Mouse (Mus musculus) CH12.LX (cell line): ENCODE data around the gene Cd83. TPM values are rescaled to one million over a fixed set of nuclear protein-coding genes. Genes with fewer than 3 reads are reported as not detected.
A peak's percentile ranks its signal among the peaks of the same experiment; 100 is the strongest.

Source experiments
- DNase-seq: peaks from one replicate; pipeline ENCODE4 v3.0.0-alpha.2; 2013; ENCODE audit errors: extremely low read depth
- H3K27ac ChIP-seq: 2 replicates; pipeline ENCODE4 v1.5.1; 2012; ENCODE audit warnings: low read depth, mild to moderate bottlenecking, control low read depth, moderate library complexity; ENCODE audit not compliant: insufficient read depth
- H3K27me3 ChIP-seq: replicated peaks from 2 replicates; pipeline ENCODE3; 2012; ENCODE audit warnings: inconsistent platforms
- H3K36me3 ChIP-seq, 2 experiments: replicated peaks in 1 of 2; 2 replicates each; pipeline versions ENCODE3 to v1.6.1; 2012; ENCODE audit warnings: inconsistent platforms in 1 of 2, low read length in 1 of 2, mild to moderate bottlenecking in 1 of 2, mixed read lengths in 1 of 2, moderate library complexity in 1 of 2; ENCODE audit not compliant: control insufficient read depth in 1 of 2, insufficient read depth in 1 of 2
- H3K4me1 ChIP-seq, 2 experiments: 2 replicates each; pipeline ENCODE4 v1.6.1; 2012; ENCODE audit warnings: inconsistent platforms in 1 of 2, moderate library complexity in 1 of 2; ENCODE audit not compliant: insufficient read depth in 2 of 2, control insufficient read depth in 1 of 2
- H3K4me2 ChIP-seq: 2 replicates; pipeline ENCODE4 v1.6.1; 2012; ENCODE audit warnings: low read depth, mild to moderate bottlenecking, control low read depth; ENCODE audit not compliant: poor library complexity, insufficient read depth, severe bottlenecking
- H3K4me3 ChIP-seq, 3 experiments: fragments of 150-350 bp in 1 of 3; sonication (generic) in 1 of 3; replicated peaks in 1 of 3; 2 replicates each; pipeline versions ENCODE3 to v1.5.1; 2011 to 2012; ENCODE audit warnings: low read depth in 2 of 3, low read length in 2 of 3, mild to moderate bottlenecking in 2 of 3, moderate library complexity in 2 of 3, control low read depth in 1 of 3, improper control_type of control experiment in 1 of 3, inconsistent platforms in 1 of 3, mixed read lengths in 1 of 3; ENCODE audit not compliant: poor library complexity in 1 of 3
- H3K79me2 ChIP-seq: replicated peaks from 2 replicates; pipeline ENCODE4 v1.6.1; 2012; ENCODE audit warnings: mild to moderate bottlenecking, moderate library complexity; ENCODE audit not compliant: control insufficient read depth, poor library complexity, insufficient read depth, severe bottlenecking; ENCODE audit errors: extremely low read depth
- H3K9ac ChIP-seq: 2 replicates; pipeline ENCODE4 v1.6.1; 2012; ENCODE audit warnings: low read depth, mild to moderate bottlenecking, control low read depth, moderate library complexity; ENCODE audit not compliant: insufficient read depth
- H3K9me3 ChIP-seq: replicated peaks from 2 replicates; pipeline ENCODE3; 2012; ENCODE audit warnings: low read length, inconsistent platforms, mixed read lengths
- BHLHE40 ChIP-seq: IDR thresholded peaks from 2 replicates; pipeline ENCODE4 v1.6.1; 2011; ENCODE audit warnings: mild to moderate bottlenecking, low read depth, low read length, improper control_type of control experiment
- CHD1 ChIP-seq: IDR thresholded peaks from 2 replicates; pipeline ENCODE4 v1.6.1; 2012; ENCODE audit warnings: low read depth, low read length, improper control_type of control experiment, inconsistent platforms
- CHD2 ChIP-seq: IDR thresholded peaks from 2 replicates; pipeline ENCODE4 v1.6.1; 2011; ENCODE audit warnings: low read length, improper control_type of control experiment
- E2F4 ChIP-seq: IDR thresholded peaks from 2 replicates; pipeline ENCODE4 v1.6.1; 2011; ENCODE audit warnings: low read depth, low read length, improper control_type of control experiment; ENCODE audit not compliant: insufficient replicate concordance
- ELF1 ChIP-seq: IDR thresholded peaks from 2 replicates; pipeline ENCODE4 v1.6.1; 2014; ENCODE audit warnings: low read depth, mild to moderate bottlenecking, inconsistent platforms, low read length, improper control_type of control experiment
- EP300 ChIP-seq: IDR thresholded peaks from 2 replicates; pipeline ENCODE4 v1.6.1; 2011; ENCODE audit warnings: low read length, improper control_type of control experiment
- HCFC1 ChIP-seq: IDR thresholded peaks from 2 replicates; pipeline ENCODE4 v1.6.1; 2012; ENCODE audit warnings: low read depth, mild to moderate bottlenecking, inconsistent platforms, low read length, improper control_type of control experiment
- JUND ChIP-seq: conservative IDR thresholded peaks from 2 replicates; pipeline ENCODE4 v1.6.1; 2011; ENCODE audit warnings: low read depth, low read length, improper control_type of control experiment
- MAX ChIP-seq: IDR thresholded peaks from 2 replicates; pipeline ENCODE4 v1.6.1; 2011; ENCODE audit warnings: low read length, improper control_type of control experiment
- MAZ ChIP-seq: IDR thresholded peaks from 2 replicates; pipeline ENCODE4 v1.6.1; 2012; ENCODE audit warnings: low read depth, mild to moderate bottlenecking, inconsistent platforms, low read length, improper control_type of control experiment, moderate library complexity
- MEF2A ChIP-seq: IDR thresholded peaks from 2 replicates; pipeline ENCODE4 v1.6.1; 2014; ENCODE audit warnings: low read depth, mild to moderate bottlenecking, inconsistent platforms, low read length, improper control_type of control experiment, borderline replicate concordance
- MXI1 ChIP-seq: IDR thresholded peaks from 2 replicates; pipeline ENCODE4 v1.6.1; 2011; ENCODE audit warnings: mild to moderate bottlenecking, low read depth, low read length, improper control_type of control experiment
- MYC ChIP-seq: IDR thresholded peaks from 2 replicates; pipeline ENCODE4 v1.6.1; 2011; ENCODE audit warnings: low read depth, mild to moderate bottlenecking, improper control_type of control experiment, low read length
- NELFE ChIP-seq: IDR thresholded peaks from 2 replicates; pipeline ENCODE4 v1.6.1; 2011; ENCODE audit warnings: low read depth, low read length, improper control_type of control experiment
- NRF1 ChIP-seq: IDR thresholded peaks from 2 replicates; pipeline ENCODE4 v1.6.1; 2014; ENCODE audit warnings: low read depth, mild to moderate bottlenecking, inconsistent platforms, low read length, improper control_type of control experiment, moderate library complexity
- PAX5 ChIP-seq: IDR thresholded peaks from 2 replicates; pipeline ENCODE4 v1.6.1; 2012; ENCODE audit warnings: low read length, inconsistent platforms, mixed read lengths
- POLR2A ChIP-seq: IDR thresholded peaks from 2 replicates; pipeline ENCODE4 v1.6.1; 2011; ENCODE audit warnings: low read depth, mild to moderate bottlenecking, improper control_type of control experiment, low read length
- POLR2AphosphoS2 ChIP-seq: IDR thresholded peaks from 2 replicates; pipeline ENCODE4 v1.6.1; 2011; ENCODE audit warnings: low read depth, low read length, improper control_type of control experiment
- SIN3A ChIP-seq: IDR thresholded peaks from 2 replicates; pipeline ENCODE4 v1.6.1; 2012; ENCODE audit warnings: low read length, improper control_type of control experiment, inconsistent platforms
- SMC3 ChIP-seq: IDR thresholded peaks from 2 replicates; pipeline ENCODE4 v1.6.1; 2011; ENCODE audit warnings: low read depth, low read length, improper control_type of control experiment
- TBP ChIP-seq: conservative IDR thresholded peaks from 2 replicates; pipeline ENCODE4 v1.6.1; 2011; ENCODE audit warnings: low read depth, low read length, improper control_type of control experiment
- TCF12 ChIP-seq: IDR thresholded peaks from 2 replicates; pipeline ENCODE4 v1.6.1; 2014; ENCODE audit warnings: low read depth, mild to moderate bottlenecking, inconsistent platforms, low read length, improper control_type of control experiment
- USF1 ChIP-seq: IDR thresholded peaks from 2 replicates; pipeline ENCODE4 v1.6.1; 2014; ENCODE audit warnings: low read depth, mild to moderate bottlenecking, inconsistent platforms, low read length, improper control_type of control experiment
- USF2 ChIP-seq: conservative IDR thresholded peaks from 2 replicates; pipeline ENCODE4 v1.6.1; 2011; ENCODE audit warnings: low read depth, low read length, improper control_type of control experiment
- ZC3H11A ChIP-seq: IDR thresholded peaks from 2 replicates; pipeline ENCODE4 v1.6.1; 2012; ENCODE audit warnings: low read depth, mild to moderate bottlenecking, inconsistent platforms, low read length, improper control_type of control experiment
- dilution Hi-C: fragments of 300-500 bp; cut with MboI; formaldehyde crosslinking; loops from 2 replicates; pipeline ENCODE4 v1.14.3; 2020; ENCODE audit warnings: low sequenced_read_pairs; ENCODE audit not compliant: extremely low pct_unique_long_range_greater_than_20kb, extremely low pct_ligation_motif_present
- in situ Hi-C: fragments of 300-500 bp; cut with MboI; formaldehyde crosslinking; loops from 3 replicates; pipeline ENCODE4 v1.14.3; 2019; ENCODE audit warnings: low sequenced_read_pairs, low pct_ligation_motif_present, low pct_unique_long_range_greater_than_20kb, mixed read lengths
- polyA plus RNA-seq: library from polyadenylated mRNA; unstranded; fragments of >175 nt; gene quantifications from 2 replicates; pipeline ENCODE4 v1.2.1, GENCODE M21; 2012; ENCODE audit warnings: low read depth; ENCODE audit not compliant: insufficient read length
- total RNA-seq, 2 experiments: library from RNA; depleted of rRNA; stranded (reverse); fragments of 300-350 nt in 1 of 2; fragments of >200 nt in 1 of 2; gene quantifications; 2 replicates each; pipeline ENCODE4 v1.2.3; 2012 to 2014

Gene Cd83
- total and polyA plus RNA-seq, 3 experiments, result 109 to 298 (median 129) TPM

DNA sequence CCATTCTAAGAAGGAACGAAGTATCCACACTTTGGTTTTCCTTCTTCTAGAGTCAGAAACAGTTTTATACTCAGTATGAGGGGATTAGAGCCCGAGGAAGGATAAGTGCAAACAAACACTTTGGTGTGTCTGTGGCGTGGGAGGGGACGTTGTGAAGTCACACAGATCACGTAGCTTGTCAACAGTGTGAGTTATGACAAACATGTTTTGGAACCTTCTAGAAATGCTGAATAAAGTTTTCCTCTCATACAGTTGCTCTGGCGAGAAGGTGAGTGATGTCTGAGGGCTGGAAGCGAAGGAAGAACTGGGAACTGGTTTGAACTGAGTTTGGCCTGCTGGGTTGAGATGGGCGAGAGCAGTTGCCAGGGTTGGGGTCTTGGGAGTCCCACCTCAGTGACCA is 4.5 kb upstream of the Cd83 start:
- Histone ChIP-seq H3K36me3 (no peaks in the 10 kb centered on the region), H3K9me3 (no peaks in the 10 kb centered on the region), H3K27ac (no peak overlapping the region; the same call in 1 of the 2 replicates)
- TF ChIP-seq JUND (no peak), MYC (no peak), ELF1 (no peak), POLR2AphosphoS2 (no peak), TCF12 (no peak), EP300 (no peak), MAZ (no peak)
- TF ChIP-seq, all 38 proteins: peak for 0
- H3K9ac ChIP-seq, result no peak overlapping the region
- in situ Hi-C loops, result no loop called here
- no peaks in the 10 kb centered on the region for H3K27me3 ChIP-seq
- dilution Hi-C loops, result no loop called here
- H3K4me3 ChIP-seq, result no peak overlapping the region
- H3K79me2 ChIP-seq, result peaks cover under 1% of the 10 kb centered on the region; the same call in 1 of the 2 replicates
- no peak for DNase-seq
- H3K4me1 ChIP-seq, result peaks cover 32 to 65% of the 10 kb centered on the region in 2 experiments
- H3K4me2 ChIP-seq, result no peak overlapping the region

- Histone ChIP-seq H3K36me3 (peaks cover 21 to 39% of the 10 kb centered on the region in 2 experiments), H3K27me3 (no peaks in the 10 kb centered on the region), H3K9ac (peak overlapping the region; percentile 91), H3K9me3 (no peaks in the 10 kb centered on the region), H3K79me2 (peaks cover 55% of the 10 kb centered on the region), H3K4me2 (0 out of 2 replicates have a peak overlapping the region, but pooled peaks have one; percentile 10), H3K4me3 (peak overlapping the region; percentile 96 to 98 (median 98)), H3K4me1 (peaks cover 16 to 37% of the 10 kb centered on the region in 2 experiments)
- DNase-seq, result no peak
- dilution Hi-C loops, result no loop called here
- peak; percentile 94; the same call in 1 of the 2 replicates for TF ChIP-seq CHD1
- TF ChIP-seq ELF1, result no peak
- TF ChIP-seq, all 38 proteins: peak for 1
- in situ Hi-C loops, result loop anchor here (5.0 kb wide), 1 partner anchor 33 kb away; no protein-coding TSS in a partner anchor
- peak overlapping the region; percentile 90 for H3K27ac ChIP-seq
These were observed 1.1 kb downstream of the Cd83 start for GRCm38 (mm10) chr13:43785712-43786072.

DNA sequence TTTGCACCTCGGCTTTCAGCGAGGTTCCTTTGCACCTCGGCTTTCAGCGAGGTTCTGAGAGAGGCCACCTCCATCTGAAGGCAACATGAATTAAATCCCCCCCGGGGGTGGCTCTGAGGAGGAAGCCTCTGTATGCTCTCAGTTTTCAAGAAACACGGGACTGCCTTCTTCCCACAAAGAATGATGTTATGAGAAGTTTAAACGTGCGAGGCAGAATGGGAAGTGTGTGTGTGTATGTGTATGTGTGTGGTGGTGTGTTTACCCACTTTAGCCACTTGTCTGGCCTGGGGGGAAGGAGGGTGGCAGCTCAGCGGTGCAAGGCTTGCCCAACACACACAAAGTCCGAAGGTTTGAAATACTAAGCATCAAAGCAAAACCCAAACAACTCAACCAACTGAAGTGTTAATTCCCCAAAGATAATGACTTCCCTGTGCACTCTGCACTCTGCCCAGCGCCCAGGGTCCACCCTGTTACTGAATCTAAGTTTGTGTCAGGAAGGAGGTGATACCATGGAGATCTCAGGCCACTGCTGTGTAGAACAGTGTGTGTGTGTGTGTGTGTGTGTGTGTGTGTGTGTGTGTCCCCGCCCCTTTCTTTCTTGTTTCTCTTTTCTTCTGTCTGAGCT is 1.7 kb downstream of the Cd83 start:
- dilution Hi-C loops (no loop called here), in situ Hi-C loops (loop anchor here (5.0 kb wide), 1 partner anchor 34 kb away; no protein-coding TSS in a partner anchor)
- Histone ChIP-seq H3K9me3 (no peaks in the 10 kb centered on the region), H3K27me3 (no peaks in the 10 kb centered on the region), H3K79me2 (peaks cover 61% of the 10 kb centered on the region), H3K4me3 (peak overlapping the region; percentile 96 to 98 (median 98)), H3K4me2 (peak overlapping the region; percentile 92; the same call in 1 of the 2 replicates), H3K4me1 (peaks cover 20 to 43% of the 10 kb centered on the region in 2 experiments), H3K27ac (peak overlapping the region; percentile 90), H3K36me3 (peaks cover 27 to 45% of the 10 kb centered on the region in 2 experiments), H3K9ac (peak overlapping the region; percentile 91)
- DNase-seq, result no peak
- peak; percentile 12; the same call in 1 of the 2 replicates for TF ChIP-seq POLR2AphosphoS2
- TF ChIP-seq BHLHE40, result peak; percentile 49
- TF ChIP-seq E2F4, result no peak
- TF ChIP-seq USF2, result no peak
- no peak for TF ChIP-seq TBP
- peak; percentile 44; the same call in 1 of the 2 replicates for TF ChIP-seq POLR2A
- no peak for TF ChIP-seq SMC3
- 0 out of 2 replicates have a peak, but pooled peaks have one; percentile 28 for TF ChIP-seq MEF2A
- no peak for TF ChIP-seq USF1
- TF ChIP-seq MXI1, result peak; percentile 65
- TF ChIP-seq NELFE, result no peak
- 0 out of 2 replicates have a peak, but pooled peaks have one; percentile 23 for TF ChIP-seq MAX
- TF ChIP-seq PAX5, result no peak
- TF ChIP-seq ZC3H11A, result no peak
- no peak for TF ChIP-seq CHD2
- no peak for TF ChIP-seq HCFC1
- TF ChIP-seq NRF1, result no peak
- peak; percentile 85 for TF ChIP-seq SIN3A
- TF ChIP-seq TCF12, result 0 out of 2 replicates have a peak, but pooled peaks have one; percentile 22
